Mouse (Mus musculus) myocyte (in vitro differentiated cells): ENCODE results near the gene Ndufa3.

Experiments used
- CEBPB ChIP-seq: IDR thresholded peaks from 2 replicates; pipeline ENCODE4 v1.6.1; 2011; ENCODE audit warnings: mild to moderate bottlenecking, moderate library complexity; ENCODE audit not compliant: poor library complexity, insufficient read depth, severe bottlenecking
- MAX ChIP-seq: IDR thresholded peaks from one replicate; pipeline ENCODE4 v1.6.1; 2011; ENCODE audit warnings: low read depth, mild to moderate bottlenecking, control low read depth
- MYOD1 ChIP-seq, 3 experiments: IDR thresholded peaks; one replicate each; pipeline ENCODE4 v1.6.1; 2011; ENCODE audit warnings: control low read depth in 2 of 3, low read depth in 2 of 3, mild to moderate bottlenecking in 2 of 3, moderate library complexity in 1 of 3; ENCODE audit not compliant: insufficient read length in 2 of 3, control insufficient read depth in 1 of 3
- POLR2A ChIP-seq: IDR thresholded peaks from one replicate; pipeline ENCODE4 v1.6.1; 2011; ENCODE audit warnings: low read depth, mild to moderate bottlenecking, control low read depth, moderate library complexity; ENCODE audit not compliant: insufficient read length
- POLR2AphosphoS2 ChIP-seq: IDR thresholded peaks from one replicate; pipeline ENCODE4 v1.6.1; 2011; ENCODE audit warnings: low read depth, control low read depth; ENCODE audit not compliant: insufficient read length
- REST ChIP-seq: IDR thresholded peaks from one replicate; pipeline ENCODE4 v1.6.1; 2011; ENCODE audit warnings: mild to moderate bottlenecking, control low read depth, moderate library complexity; ENCODE audit not compliant: insufficient read depth, insufficient read length
- SRF ChIP-seq: IDR thresholded peaks from one replicate; pipeline ENCODE4 v1.6.1; 2011; ENCODE audit warnings: low read depth; ENCODE audit not compliant: control insufficient read depth, insufficient read length
- TCF12 ChIP-seq: IDR thresholded peaks from one replicate; pipeline ENCODE4 v1.6.1; 2011; ENCODE audit warnings: mild to moderate bottlenecking, control low read depth; ENCODE audit not compliant: poor library complexity, insufficient read depth, severe bottlenecking
- USF1 ChIP-seq: IDR thresholded peaks from one replicate; pipeline ENCODE4 v1.6.1; 2011; ENCODE audit warnings: low read depth, mild to moderate bottlenecking, control low read depth, moderate library complexity

- TF ChIP-seq USF1 (no peak), POLR2A (no peak), TCF12 (no peak), MYOD1 (IDR thresholded peaks at IDR 0.05; ENCODE audit: control insufficient read depth in 1 of 3, insufficient read length in 2 of 3, low read depth in 2 of 3) (no peak), MAX (no peak), SRF (no peak), POLR2AphosphoS2 (no peak), REST (no peak), CEBPB (no peak)
Observed at GRCm38 (mm10) chr7:3666921-3667391, 49.8 kb downstream of the Ndufa3 start.
